Mouse (Mus musculus): ENCODE measurements around the gene Crygn.
"Not testable (repeated sequence)": the region's sequence is repeated elsewhere in the genome, so short reads cannot be mapped to it uniquely, and the experiment has no call there.

Crygn gene

GRCm38 (mm10) chr5:24757816-24758215, at the start of gene Crygn:
Gene Crygn, minus strand, starts transcription at chr5:24758008.
- in situ Hi-C loops (cut with MboI; ENCODE audit: unreplicated experiment in 2 of 2): loop anchor here in 1 of 2 experiments (10.0 kb wide), 1 partner anchor 73 kb away; the partner anchor contains the start of gene Nub1

GRCm38 (mm10) chr5:24805222-24805621, 47.4 kb upstream of the Crygn start:
- in situ Hi-C loops (cut with MboI; ENCODE audit: unreplicated experiment in 2 of 2): no loop called here

GRCm38 (mm10) chr5:24804661-24805060, 46.9 kb upstream of the Crygn start:
- in situ Hi-C loops (cut with MboI; ENCODE audit: unreplicated experiment in 2 of 2): no loop called here

GRCm38 (mm10) chr5:24801841-24802624, 44.2 kb upstream of the Crygn start:
- in situ Hi-C loops (cut with MboI; ENCODE audit: unreplicated experiment in 2 of 2): no loop called here

GRCm38 (mm10) chr5:24800416-24800815, 42.6 kb upstream of the Crygn start:
- in situ Hi-C loops (cut with MboI; ENCODE audit: unreplicated experiment in 2 of 2): no loop called here

GRCm38 (mm10) chr5:24798639-24799038, 40.8 kb upstream of the Crygn start:
- in situ Hi-C loops (cut with MboI; ENCODE audit: unreplicated experiment in 2 of 2): no loop called here

GRCm38 (mm10) chr5:24797858-24798257, 40.0 kb upstream of the Crygn start:
- in situ Hi-C loops (cut with MboI; ENCODE audit: unreplicated experiment in 2 of 2): no loop called here

GRCm38 (mm10) chr5:24792961-24793360, 35.2 kb upstream of the Crygn start:
- in situ Hi-C loops (cut with MboI; ENCODE audit: unreplicated experiment in 2 of 2): no loop called here

GRCm38 (mm10) chr5:24782957-24783356, 25.1 kb upstream of the Crygn start:
- in situ Hi-C loops (cut with MboI; ENCODE audit: unreplicated experiment in 2 of 2): loop anchor here (5.0 to 10.0 kb wide), 2 partner anchors 111 to 222 kb away; no protein-coding TSS in a partner anchor

- in situ Hi-C loops (cut with MboI; ENCODE audit: unreplicated experiment in 2 of 2): loop anchor here (5.0 to 10.0 kb wide), 2 partner anchors 109 to 224 kb away; no protein-coding TSS in a partner anchor
Measured at GRCm38 (mm10) chr5:24781048-24781447, 23.2 kb upstream of the Crygn start.

- in situ Hi-C loops (cut with MboI; ENCODE audit: unreplicated experiment in 2 of 2): loop anchor here (5.0 to 10.0 kb wide), 2 partner anchors 108 to 225 kb away; no protein-coding TSS in a partner anchor
Measured at GRCm38 (mm10) chr5:24779881-24780512, 22.2 kb upstream of the Crygn start.

GRCm38 (mm10) chr5:24779321-24779720, 21.5 kb upstream of the Crygn start:
- in situ Hi-C loops (cut with MboI; ENCODE audit: unreplicated experiment in 2 of 2): no loop called here

- in situ Hi-C loops (cut with MboI; ENCODE audit: unreplicated experiment in 2 of 2): no loop called here
Measured at GRCm38 (mm10) chr5:24778843-24779140, 21.0 kb upstream of the Crygn start.

GRCm38 (mm10) chr5:24778082-24778842, 20.5 kb upstream of the Crygn start:
- in situ Hi-C loops (cut with MboI; ENCODE audit: unreplicated experiment in 2 of 2): no loop called here

- in situ Hi-C loops (cut with MboI; ENCODE audit: unreplicated experiment in 2 of 2): no loop called here
Measured at GRCm38 (mm10) chr5:24776681-24777080, 18.9 kb upstream of the Crygn start.

GRCm38 (mm10) chr5:24774549-24774948, 16.7 kb upstream of the Crygn start:
- in situ Hi-C loops (cut with MboI; ENCODE audit: unreplicated experiment in 2 of 2): not testable (repeated sequence)

GRCm38 (mm10) chr5:24756931-24757330, 877 bp downstream of the Crygn start:
- in situ Hi-C loops (cut with MboI; ENCODE audit: unreplicated experiment in 2 of 2): loop anchor here in 1 of 2 experiments (10.0 kb wide), 1 partner anchor 72 kb away; the partner anchor contains the start of gene Nub1

GRCm38 (mm10) chr5:24752175-24752498, 5.7 kb downstream of the Crygn start:
- in situ Hi-C loops (cut with MboI; ENCODE audit: unreplicated experiment in 2 of 2): loop anchor here in 1 of 2 experiments (10.0 kb wide), 1 partner anchor 67 kb away; the partner anchor contains the start of gene Nub1

GRCm38 (mm10) chr5:24751305-24752174, 6.3 kb downstream of the Crygn start:
- in situ Hi-C loops (cut with MboI; ENCODE audit: unreplicated experiment in 2 of 2): loop anchor here in 1 of 2 experiments (10.0 kb wide), 1 partner anchor 67 kb away; the partner anchor contains the start of gene Nub1

All from v-Abl transformed pro-B cells (cell line).